Mouse (Mus musculus): ENCODE data around the gene Gpm6b.

- no peak for TF ChIP-seq CTCF (IDR thresholded peaks at IDR 0.05; ENCODE audit: low read depth)
- no peak for TF ChIP-seq EP300 (IDR thresholded peaks at IDR 0.05; ENCODE audit: low read depth)
Observed at GRCm38 (mm10) chrX:166307437-166308222, 68.9 kb downstream of the Gpm6b start.

Data from liver, postnatal 0 days (tissue).